Mouse (Mus musculus): ENCODE data around the gene Pdrg1.

The Pdrg1 gene

GRCm38 (mm10) chr2:153014758-153015593 lies at the start of gene Pdrg1:
Gene Pdrg1, minus strand, starts transcription at chr2:153015427.
- DNase-seq (ENCODE audit: low spot score): peak; percentile 97

- no peak for DNase-seq (ENCODE audit: low spot score)
Observed at GRCm38 (mm10) chr2:153064190-153064970, 49.2 kb upstream of the Pdrg1 start.

- DNase-seq (ENCODE audit: low spot score): no peak
Observed at GRCm38 (mm10) chr2:153063394-153063793, 48.2 kb upstream of the Pdrg1 start.

DNA sequence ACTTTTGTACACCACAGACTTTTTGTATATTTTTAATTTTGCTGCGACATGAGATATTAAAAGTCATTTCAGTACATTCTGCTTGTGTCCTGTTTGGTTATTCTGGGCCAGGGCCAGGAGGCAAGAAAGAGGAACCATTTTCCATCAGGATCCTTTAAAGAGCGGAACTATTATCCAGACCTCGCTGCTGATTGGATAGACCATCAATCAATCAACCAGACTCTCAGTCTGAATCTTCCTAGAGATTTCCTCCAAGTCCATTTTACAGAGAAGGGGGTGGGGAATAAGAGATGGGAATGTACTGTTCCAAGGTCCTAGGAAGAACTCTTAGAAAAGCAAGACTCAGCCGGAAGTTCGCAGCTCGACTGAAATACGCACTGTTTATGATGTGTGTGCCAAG lies 45.0 kb upstream of the Pdrg1 start:
- no peak for DNase-seq (ENCODE audit: low spot score)

- no peak for DNase-seq (ENCODE audit: low spot score)
Observed at GRCm38 (mm10) chr2:153058365-153058764, 43.1 kb upstream of the Pdrg1 start.

DNA sequence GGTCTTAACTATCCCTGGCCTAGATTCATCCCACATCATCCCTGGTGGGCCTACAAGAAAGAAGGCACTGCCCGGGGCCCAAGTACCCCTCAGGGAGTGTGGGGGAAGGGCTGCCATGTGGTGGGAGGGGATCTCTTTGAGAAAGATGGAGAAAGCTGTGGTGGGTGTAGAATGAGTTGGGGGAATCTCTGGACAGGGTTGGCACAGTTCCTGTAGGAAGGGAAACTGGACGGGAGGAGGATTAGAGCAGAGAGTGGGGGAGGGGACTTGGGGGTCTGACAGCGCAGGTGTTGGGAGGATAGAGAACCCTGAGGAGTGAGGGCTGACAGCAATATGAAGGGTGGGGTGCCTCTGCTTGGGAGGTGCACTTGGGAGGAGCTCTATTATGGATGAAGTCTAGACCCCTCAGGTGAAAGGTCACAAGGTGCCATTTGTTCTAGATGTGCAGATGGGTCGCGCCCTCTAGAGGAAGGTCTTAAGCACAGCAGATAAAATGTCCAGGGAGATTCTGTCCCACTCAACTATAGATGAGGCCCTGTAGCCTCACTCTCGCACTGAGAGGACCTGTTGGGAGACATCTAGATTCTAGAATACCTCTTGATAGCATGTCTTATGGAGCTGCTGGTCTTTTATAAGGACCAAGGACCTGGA lies 40.2 kb upstream of the Pdrg1 start:
- DNase-seq (ENCODE audit: low spot score): no peak

DNA sequence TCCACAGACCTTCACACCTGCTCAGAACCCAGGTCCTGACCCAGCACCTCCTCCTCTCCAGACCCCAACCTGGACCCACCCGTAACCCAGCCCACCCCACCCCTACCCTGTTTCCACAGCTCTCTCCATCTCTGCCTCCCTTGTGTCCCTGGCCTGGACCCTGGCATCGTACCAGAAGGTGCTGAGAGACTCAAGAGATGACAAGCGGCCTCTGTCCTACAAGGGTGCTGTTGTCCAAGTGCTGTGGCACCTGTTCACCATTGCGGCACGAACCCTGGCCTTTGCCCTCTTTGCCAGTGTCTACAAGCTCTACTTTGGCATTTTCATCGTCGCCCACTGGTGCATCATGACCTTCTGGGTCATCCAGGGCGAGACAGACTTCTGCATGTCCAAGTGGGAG lies 38.7 kb upstream of the Pdrg1 start:
- DNase-seq (ENCODE audit: low spot score): no peak

GRCm38 (mm10) chr2:153052700-153053351 lies 37.6 kb upstream of the Pdrg1 start:
- peak; percentile 37 for DNase-seq (ENCODE audit: low spot score)

- DNase-seq (ENCODE audit: low spot score): no peak
Observed at GRCm38 (mm10) chr2:153051537-153051936, 36.3 kb upstream of the Pdrg1 start.

DNA sequence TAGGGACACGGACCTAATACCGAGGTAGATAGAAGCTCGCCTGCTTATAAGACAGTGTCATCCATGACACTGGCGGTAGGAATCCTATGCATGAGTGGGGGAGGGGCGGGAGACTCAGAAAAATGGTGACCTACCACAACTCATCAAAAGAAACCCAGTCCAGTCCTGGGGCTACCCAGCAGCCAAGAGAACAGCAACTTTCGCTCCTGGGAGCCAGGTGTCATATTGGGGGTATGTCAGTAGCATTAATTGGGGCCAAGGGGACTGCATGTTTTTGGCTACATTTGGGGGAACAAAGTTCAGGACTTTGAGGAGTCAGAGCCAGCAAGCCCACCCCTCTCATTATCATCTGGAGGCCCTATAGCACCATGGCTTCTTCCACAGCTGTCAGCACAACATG lies 35.9 kb upstream of the Pdrg1 start:
- no peak for DNase-seq (ENCODE audit: low spot score)

- DNase-seq (ENCODE audit: low spot score): no peak
Observed at GRCm38 (mm10) chr2:153049997-153050358, 34.8 kb upstream of the Pdrg1 start.

DNA sequence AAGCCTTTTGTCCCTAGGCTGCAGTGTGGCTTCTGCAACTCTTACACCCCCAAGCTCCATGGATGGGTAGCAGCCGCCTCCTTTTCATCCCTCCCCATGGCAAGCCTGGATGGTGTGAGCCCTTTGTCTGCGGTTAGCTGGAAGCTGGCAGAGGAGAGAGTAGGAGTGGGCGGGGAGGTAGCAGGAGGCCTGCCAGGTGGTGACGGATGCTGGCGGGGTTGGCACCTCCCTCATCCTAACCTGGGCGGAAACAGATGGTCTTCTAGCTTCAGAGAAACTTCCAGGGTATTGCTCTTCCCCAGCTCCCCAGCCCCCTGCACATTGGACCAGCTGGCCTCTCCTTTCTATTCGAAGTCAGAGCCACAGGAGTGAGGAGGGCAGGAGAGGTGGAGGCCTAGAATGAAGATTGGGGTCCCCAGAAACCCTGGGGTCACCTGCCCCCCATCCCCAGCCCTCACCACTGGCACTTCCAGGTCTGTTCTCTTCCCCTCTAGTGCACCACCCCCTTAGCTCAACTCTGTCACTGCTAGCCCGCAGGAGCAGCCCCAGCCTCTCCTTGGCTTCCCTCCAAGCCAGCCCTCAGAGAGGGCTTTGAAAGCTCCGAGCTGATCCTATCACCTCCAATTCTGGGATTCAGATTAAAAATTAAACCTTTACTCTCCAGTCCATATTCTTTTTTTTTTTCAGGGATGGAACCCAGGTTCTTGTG lies 34.2 kb upstream of the Pdrg1 start:
- no peak for DNase-seq (ENCODE audit: low spot score)

- DNase-seq (ENCODE audit: low spot score): peak; percentile 79
Observed at GRCm38 (mm10) chr2:153047828-153048465, 32.7 kb upstream of the Pdrg1 start.

DNA sequence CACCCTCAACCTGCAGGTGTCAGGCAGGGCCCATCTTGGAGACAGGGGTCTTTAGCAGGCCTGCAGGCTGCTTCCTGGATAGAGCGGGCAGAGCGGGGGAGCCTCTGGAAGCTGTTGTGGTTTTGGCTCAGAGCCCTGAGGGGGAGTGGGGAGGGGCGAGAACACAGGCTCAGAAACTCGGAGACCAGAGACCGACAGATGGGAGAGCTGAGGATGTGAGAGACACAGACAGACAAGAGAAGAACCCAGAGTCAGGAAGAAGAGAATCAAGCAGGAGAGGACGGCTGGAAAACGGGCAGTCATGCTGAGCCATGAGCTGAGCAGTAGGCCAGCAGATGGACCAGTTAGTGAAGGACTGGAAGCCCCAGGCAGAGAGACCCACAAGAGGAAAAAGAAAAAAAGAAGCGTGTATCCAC lies 30.7 kb upstream of the Pdrg1 start:
- DNase-seq (ENCODE audit: low spot score): no peak

DNA sequence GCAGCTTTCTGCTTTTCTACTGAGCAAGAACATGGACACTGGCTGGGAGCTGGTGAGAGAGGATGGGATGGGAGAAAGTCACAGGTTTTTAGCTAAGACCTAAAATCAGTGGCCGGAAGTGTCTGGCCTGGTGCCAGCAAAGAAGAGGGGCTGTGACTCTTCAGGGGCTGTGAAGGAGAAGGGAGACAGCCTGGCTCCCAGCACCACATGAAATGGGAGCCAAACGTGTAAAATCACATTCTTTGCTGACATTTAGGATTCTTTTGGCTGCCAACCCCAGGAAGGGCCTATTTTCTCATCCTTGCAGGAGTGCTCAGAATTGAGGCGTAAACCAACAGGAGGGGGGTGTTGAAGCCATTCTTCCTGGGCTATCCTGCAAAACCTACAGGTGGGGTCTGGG lies 28.7 kb upstream of the Pdrg1 start:
- DNase-seq (ENCODE audit: low spot score): no peak

GRCm38 (mm10) chr2:153036690-153037089 lies 21.5 kb upstream of the Pdrg1 start:
- DNase-seq (ENCODE audit: low spot score): no peak

GRCm38 (mm10) chr2:153033545-153034230 lies 18.5 kb upstream of the Pdrg1 start:
- DNase-seq (ENCODE audit: low spot score): no peak

DNA sequence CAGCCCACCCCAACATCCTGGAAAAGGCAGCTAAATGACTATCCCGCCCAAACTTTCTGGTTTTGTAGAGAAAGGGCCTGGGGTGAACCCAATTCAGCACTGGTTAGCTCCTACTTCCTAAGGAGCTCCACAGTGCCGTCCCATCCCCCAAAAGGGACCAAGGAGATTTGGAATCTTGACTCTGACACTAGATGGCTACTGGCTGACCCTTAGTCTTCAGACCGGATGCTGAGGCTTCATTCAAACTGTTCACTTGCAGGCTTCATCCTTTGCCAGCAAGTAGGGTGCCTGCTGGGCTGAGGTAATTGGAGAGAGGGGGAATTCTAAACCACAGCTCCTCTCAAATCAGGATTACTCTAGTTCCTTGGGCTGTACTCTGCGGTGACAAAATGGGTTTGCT lies 17.7 kb upstream of the Pdrg1 start:
- DNase-seq (ENCODE audit: low spot score): no peak

DNA sequence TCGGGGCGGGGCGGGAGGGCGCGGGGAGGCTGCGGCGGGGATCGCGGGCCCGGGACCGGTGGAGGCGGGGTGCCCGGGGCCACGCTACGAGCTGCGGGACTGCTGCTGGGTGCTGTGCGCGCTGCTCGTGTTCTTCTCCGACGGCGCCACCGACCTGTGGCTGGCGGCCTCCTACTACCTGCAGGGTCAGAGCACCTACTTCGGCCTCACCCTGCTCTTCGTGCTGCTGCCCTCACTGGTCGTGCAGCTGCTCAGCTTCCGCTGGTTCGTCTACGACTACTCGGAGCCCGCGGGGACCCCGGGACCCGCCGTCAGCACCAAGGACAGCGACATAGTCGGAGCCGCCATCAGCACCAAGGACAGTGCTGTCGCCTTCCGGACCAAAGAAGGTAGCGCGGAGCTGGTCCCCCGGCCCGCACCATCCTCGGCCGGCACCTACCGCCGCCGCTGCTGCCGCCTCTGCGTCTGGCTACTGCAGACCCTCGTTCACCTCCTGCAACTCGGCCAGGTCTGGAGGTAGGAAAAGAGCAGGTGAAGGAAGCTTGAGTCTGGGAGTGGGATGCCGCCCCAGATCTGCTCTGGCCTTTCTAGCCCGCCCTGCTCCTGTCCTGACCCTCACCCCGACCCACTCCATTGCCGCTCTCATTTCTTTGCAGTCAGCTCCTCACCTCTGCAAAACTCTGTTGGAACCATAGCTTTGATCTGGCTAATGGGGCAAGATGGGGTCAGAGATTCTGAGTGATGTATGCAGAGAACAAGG lies 17.0 kb upstream of the Pdrg1 start:
- DNase-seq (ENCODE audit: low spot score): peak; percentile 89
